Mouse (Mus musculus) gonadal fat pad, adult 2 months (tissue): ENCODE results near the gene U2af1l4. TPM values are rescaled to one million over a fixed set of nuclear protein-coding genes. Genes with fewer than 3 reads are reported as not detected.

Experiments
- DNase-seq: peaks from one replicate; pipeline ENCODE4 v3.0.0-alpha.2; 2012; ENCODE audit warnings: low read depth
- polyA plus RNA-seq: library from polyadenylated mRNA; depleted of rRNA; stranded (reverse); fragments of >200 nt; gene quantifications from 2 replicates; pipeline ENCODE4 v1.2.3, GENCODE M21; 2012

The U2af1l4 gene
- polyA plus RNA-seq, 1 experiment = 55.9 TPM

GRCm38 (mm10) chr7:30586455-30587020 lies 23.4 kb downstream of the U2af1l4 start:
- DNase-seq = no peak

GRCm38 (mm10) chr7:30587842-30588667 lies 25.0 kb downstream of the U2af1l4 start:
- DNase-seq = no peak

DNA sequence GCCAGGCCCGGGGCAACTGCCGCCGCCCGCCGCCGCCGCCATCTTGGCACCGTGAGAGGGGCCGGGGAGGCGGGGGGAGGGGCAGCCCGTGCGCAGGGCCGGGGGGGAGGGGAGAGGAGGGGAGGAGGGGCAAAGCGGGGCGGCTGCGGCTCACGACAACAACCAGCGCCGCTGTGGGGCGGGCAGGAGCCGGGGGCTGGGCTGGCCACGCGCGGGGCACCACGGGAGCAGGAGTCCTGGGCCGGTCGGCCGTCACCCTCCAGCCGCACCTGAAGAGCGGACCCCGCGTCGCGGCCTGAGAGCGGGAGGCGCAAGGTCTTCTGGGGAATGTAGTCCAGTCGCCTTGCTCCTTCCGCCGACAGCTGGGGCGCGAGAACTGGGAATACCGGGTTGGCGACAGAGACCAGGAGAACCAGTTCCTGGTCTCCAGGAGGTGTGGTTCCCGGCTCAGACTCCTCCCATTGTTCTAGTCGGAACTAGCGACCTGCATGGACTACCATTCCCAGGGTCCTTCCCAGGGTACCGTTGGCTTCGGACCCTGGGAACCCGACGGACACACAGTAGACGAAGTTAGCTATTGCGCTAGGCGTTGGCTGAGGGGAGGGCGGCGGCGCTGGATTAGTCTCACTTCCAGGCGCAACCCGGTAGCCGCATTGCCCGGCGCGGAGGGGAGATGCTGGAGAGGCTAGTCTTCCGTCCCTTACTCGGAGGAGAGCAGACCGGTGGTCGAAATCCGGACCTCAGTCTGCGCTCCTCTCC lies 25.8 kb downstream of the U2af1l4 start, which contains the start of gene Kmt2b:
TSS of gene Kmt2b (minus strand) at position 51 of the 759 bp plus-strand sequence.
- DNase-seq = peak; percentile 92

GRCm38 (mm10) chr7:30589435-30590301 lies 26.6 kb downstream of the U2af1l4 start:
- peak; percentile 47 for DNase-seq

GRCm38 (mm10) chr7:30590927-30591604 lies 28.0 kb downstream of the U2af1l4 start:
- no peak for DNase-seq

DNA sequence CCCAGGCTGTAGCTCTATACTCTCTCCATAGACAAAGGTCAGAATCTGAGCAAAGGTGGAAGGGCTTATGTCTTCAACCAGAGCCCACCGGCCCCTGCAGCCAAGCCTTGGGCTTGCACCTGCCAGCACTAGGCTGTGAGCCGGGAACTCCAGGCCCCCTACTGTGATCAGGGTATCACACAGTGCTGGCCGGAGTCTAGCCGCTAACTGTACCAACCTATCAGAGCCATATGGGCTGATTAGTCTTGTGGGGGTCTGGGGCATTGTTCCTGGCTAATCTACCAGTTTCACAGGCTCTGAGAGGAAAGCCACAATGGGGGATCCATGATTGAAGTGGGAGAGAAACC lies 28.5 kb downstream of the U2af1l4 start:
- DNase-seq = no peak

GRCm38 (mm10) chr7:30592772-30593423 lies 29.8 kb downstream of the U2af1l4 start:
- no peak for DNase-seq

DNA sequence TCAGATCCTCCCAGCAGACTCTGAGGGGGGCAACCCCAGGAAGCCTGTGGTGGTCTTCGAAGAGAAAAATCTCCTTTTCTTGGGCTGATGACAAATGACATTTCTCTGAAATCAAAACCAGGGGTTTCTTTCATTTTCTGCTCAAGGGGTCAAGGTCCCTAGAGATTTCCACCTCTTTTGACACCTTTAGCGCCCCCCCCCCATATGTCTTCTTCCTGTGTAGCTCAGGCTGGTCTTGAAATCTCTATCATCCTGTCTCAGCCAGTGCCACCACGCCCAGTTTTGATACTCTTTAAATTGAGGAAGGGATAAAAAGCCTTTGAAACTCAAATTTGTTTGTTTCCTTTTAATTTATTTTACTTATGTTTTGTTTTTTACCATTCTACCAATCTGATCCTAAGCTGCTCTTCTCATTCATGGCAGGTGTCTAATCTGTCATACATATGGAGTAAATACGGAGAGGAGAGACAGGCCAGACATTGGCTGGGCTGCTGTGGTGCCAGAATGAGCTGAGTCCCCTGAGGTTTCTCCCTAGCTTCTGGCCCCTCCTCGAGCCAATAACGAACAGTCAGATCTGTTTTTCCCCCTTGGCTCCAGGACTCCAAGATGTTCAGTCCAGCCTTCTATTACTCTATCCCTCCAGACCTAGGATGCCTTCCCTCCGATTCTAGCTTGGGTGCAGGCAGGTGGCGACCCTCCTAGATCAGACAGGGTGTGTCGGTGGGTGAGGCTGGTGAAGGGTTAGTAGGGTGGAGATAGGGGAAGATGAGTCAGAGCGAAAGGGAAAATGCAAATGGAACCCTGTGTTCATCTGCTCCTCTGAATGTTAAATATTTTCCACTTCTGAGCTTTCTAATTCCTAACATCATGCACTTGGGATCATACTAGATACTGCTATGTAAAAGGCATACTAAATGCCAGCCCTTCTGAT lies 30.7 kb downstream of the U2af1l4 start:
- no peak for DNase-seq

- DNase-seq = no peak
Measured at GRCm38 (mm10) chr7:30594510-30595024, 31.5 kb downstream of the U2af1l4 start.

DNA sequence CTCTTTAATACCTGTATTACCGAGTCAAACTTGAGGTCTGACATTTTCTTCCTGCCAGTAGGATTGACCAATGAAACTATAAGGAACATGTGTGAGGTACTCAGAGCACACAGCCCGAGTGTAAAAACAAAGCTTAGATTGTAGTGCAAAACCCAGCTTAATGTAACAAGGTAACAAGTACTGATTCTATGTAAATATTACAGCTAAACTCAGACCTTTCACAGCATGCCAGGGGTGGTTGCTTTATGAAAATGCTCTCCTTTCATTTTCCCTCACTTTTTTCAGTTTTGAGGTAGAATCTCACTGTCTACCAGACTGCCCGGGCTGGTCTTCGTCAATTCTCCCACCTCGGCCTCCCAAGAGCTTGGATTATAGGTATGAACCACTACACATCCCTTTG lies 33.0 kb downstream of the U2af1l4 start:
- DNase-seq = no peak

DNA sequence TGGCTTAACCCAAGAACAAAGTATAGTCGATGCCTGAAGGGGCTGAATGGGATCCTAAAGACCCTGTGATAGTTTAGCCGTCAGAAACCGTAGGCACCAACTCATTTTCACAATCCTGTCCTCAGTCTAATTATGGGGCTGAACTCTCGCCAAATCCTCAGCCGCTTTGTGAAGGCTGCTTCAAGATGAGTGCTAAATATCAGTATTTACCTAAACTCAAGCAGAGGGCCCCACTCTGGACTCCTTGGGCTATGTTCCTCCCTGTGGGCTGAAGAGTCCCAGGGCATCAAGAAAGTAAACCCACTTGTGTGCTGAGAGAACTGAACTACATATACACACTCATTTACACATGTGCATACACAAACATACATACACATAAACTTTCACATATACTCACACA lies 33.7 kb downstream of the U2af1l4 start:
- no peak for DNase-seq

DNA sequence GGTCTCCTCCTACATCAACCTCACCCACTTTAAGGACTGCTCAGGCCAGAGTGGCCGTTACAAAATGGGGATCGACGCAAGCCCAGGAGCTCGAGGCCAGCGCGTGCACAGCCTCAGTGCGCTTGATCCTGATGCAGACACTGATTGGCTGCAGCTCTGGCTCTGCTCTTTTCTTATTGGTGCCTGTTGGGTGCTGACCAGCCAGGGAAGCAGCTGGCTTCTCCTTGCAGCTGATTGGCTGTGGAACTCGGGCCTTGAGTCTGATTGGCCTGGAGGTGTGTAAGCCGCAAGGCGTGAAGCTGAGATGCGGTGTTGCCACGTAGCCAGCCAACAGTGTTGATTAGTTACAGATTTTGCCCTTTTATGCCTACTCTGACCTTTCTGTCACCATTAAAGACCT lies 35.7 kb downstream of the U2af1l4 start, which contains the start of gene Zbtb32:
TSS of gene Zbtb32 (minus strand) at position 124 of the 400 bp plus-strand sequence.
- DNase-seq = no peak

DNA sequence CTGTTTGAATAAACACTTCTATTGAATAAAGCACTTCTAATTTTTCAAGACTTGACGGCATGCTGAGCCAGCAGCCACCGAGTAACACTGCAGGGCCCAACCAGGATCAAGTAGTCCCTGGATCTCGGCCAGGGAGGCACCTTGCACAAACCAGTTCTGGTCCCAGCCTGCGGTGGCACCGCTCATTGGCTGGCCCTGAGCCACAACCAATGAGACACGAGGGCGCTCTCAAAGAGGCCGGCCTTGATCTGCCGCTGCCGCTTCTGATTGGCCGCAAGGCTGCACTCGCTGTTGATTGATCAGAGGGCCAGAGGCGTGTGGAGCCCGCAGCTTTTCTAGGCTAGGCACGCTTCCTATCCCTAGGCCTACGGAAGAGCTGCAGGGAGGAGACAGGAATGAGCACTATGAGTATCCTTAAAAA lies 36.8 kb downstream of the U2af1l4 start:
- DNase-seq = peak; percentile 68

GRCm38 (mm10) chr7:30600651-30601050 lies 37.5 kb downstream of the U2af1l4 start:
- DNase-seq = peak; percentile 45

DNA sequence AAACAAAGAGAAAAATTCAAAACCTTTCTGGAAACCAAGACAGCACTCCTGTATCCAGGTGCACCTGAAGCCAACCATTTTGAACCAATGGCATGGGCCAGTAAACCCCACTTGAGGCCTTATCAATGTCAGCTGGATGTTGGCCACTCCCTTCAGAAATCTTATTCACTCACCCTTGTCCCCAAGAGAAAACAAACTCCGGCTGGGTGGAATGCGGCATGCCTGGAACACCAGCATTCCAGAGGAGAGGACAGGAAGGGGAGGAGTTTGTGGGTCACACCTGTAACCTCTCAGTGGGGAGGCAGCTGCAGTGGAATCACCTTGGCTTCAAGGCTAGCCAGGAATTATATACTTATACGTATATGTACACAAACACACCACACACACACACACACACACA lies 39.5 kb downstream of the U2af1l4 start:
- peak; percentile 31 for DNase-seq

DNA sequence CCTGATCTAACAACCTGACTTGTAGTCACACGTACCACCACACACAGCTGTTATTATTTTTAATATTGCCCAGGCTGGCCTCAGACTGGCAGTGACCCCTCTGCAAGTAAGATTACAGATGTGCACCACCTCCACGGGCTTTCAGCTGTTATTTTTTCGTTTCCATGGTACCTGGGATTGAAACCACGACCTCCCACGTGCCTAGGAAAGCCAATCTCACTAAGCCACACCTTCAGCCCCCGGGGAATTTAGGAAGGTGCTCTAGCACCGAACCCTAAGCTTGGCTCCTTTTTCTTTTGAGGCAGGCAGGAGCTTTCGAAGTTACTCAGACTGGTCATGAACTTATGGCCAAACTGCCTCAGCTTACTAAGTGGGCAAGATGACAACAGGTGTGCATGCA lies 41.3 kb downstream of the U2af1l4 start:
- no peak for DNase-seq

GRCm38 (mm10) chr7:30604944-30605343 lies 41.8 kb downstream of the U2af1l4 start:
- no peak for DNase-seq

GRCm38 (mm10) chr7:30607706-30608309 lies 44.7 kb downstream of the U2af1l4 start:
- no peak for DNase-seq

- DNase-seq = no peak
Measured at GRCm38 (mm10) chr7:30608476-30608875, 45.4 kb downstream of the U2af1l4 start.
